Mouse (Mus musculus) heart, embryonic 14.5 days (tissue): Measurements from ENCODE around the gene Tspan5. TPM values are rescaled to one million over a fixed set of nuclear protein-coding genes. Genes with fewer than 3 reads are reported as not detected.

Experiments used
- ATAC-seq: fragments of 200-750 bp; cut with Nextera tagmentation; 2 replicates; pipeline ENCODE4 v1.8.0; 2017; ENCODE audit warnings: low read depth, moderate TSS enrichment; ENCODE audit not compliant: insufficient number of reproducible peaks, insufficient read depth, low FRiP score
- H3K27ac ChIP-seq, 2 experiments: fragments of 200-500 bp in 1 of 2; fragments of 300-500 bp in 1 of 2; sonication (generic) in 1 of 2; replicated peaks in 1 of 2; 2 replicates each; pipeline ENCODE4 v1.5.1; 2012 to 2014; ENCODE audit warnings: low read depth in 2 of 2, low read length in 2 of 2, control low read depth in 1 of 2, mild to moderate bottlenecking in 1 of 2, mixed read lengths in 1 of 2; ENCODE audit not compliant: control insufficient read depth in 1 of 2, insufficient read depth in 1 of 2
- H3K27me3 ChIP-seq: fragments of 300-500 bp; sonication (generic); 2 replicates; pipeline ENCODE4 v1.6.1; 2014; ENCODE audit warnings: mild to moderate bottlenecking, low read length, control low read depth; ENCODE audit not compliant: control insufficient read depth, insufficient read depth
- H3K36me3 ChIP-seq: fragments of 300-500 bp; sonication (generic); 2 replicates; pipeline ENCODE4 v1.6.1; 2014; ENCODE audit warnings: mild to moderate bottlenecking, control low read depth, low read length, mixed read lengths; ENCODE audit not compliant: control insufficient read depth, insufficient read depth
- H3K4me1 ChIP-seq, 2 experiments: fragments of 200-500 bp in 1 of 2; fragments of 300-500 bp in 1 of 2; sonication (generic) in 1 of 2; 2 replicates each; pipeline ENCODE4 v1.6.1; 2012 to 2014; ENCODE audit warnings: low read length in 2 of 2, control low read depth in 1 of 2, mixed read lengths in 1 of 2; ENCODE audit not compliant: control insufficient read depth in 2 of 2, insufficient read depth in 2 of 2
- H3K4me2 ChIP-seq: fragments of 300-500 bp; sonication (generic); 2 replicates; pipeline ENCODE4 v1.6.1; 2014; ENCODE audit warnings: mild to moderate bottlenecking, low read length
- H3K4me3 ChIP-seq, 2 experiments: fragments of 200-500 bp in 1 of 2; fragments of 300-500 bp in 1 of 2; sonication (generic) in 1 of 2; 2 replicates each; pipeline ENCODE4 v1.5.1; 2012 to 2014; ENCODE audit warnings: low read length in 2 of 2, mild to moderate bottlenecking in 2 of 2, control low read depth in 1 of 2, low read depth in 1 of 2, moderate library complexity in 1 of 2; ENCODE audit not compliant: control insufficient read depth in 1 of 2, insufficient read depth in 1 of 2
- H3K9ac ChIP-seq: fragments of 300-500 bp; sonication (generic); 2 replicates; pipeline ENCODE4 v1.6.1; 2014; ENCODE audit warnings: mild to moderate bottlenecking, low read length
- H3K9me3 ChIP-seq: fragments of 300-500 bp; sonication (generic); 2 replicates; pipeline ENCODE4 v1.6.1; 2016; ENCODE audit warnings: low read length, control low read depth; ENCODE audit not compliant: control insufficient read depth
- WGBS: fragments of 180-500 bp; shearing (Covaris S2); extraction: QIAGEN DNeasy Blood & Tissue Kit; methylation state at CpG from one replicate; pipeline ENCODE4 v1.1.7; 2014; 5-methylcytosine and 5-hydroxymethylcytosine counted together
- polyA plus RNA-seq: library from polyadenylated mRNA; unstranded; fragments of >200 nt; fragmentation: Nextera tagmentation; extraction: Ambion mirVana; gene quantifications from 2 replicates; pipeline ENCODE4 v1.2.1, GENCODE M21; 2014

Gene Tspan5
- polyA plus RNA-seq, 1 experiment from 2014 or later, result 17.4 TPM

DNA sequence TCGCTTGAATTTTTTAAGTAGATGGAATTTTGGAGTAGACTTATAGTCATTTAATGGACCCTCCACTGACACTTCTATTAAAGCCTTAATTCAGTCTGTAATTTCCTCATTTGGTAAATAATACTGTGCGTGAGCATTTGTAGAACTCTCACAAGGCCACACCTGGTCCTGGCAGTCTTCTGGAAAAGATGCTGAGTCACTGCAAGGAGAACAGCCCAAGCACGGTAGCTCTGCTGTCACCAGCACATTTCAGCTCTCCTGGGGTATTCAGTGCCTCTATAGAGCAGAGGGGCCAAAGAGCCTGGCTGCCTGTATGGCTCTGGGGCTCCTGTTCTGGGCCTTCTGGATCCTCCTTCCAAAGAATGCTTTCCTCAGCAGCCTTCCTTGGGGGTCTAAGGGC lies 11.2 kb upstream of the Tspan5 start:
- H3K9ac ChIP-seq, result no peak overlapping the region
- no peaks in the 10 kb centered on the region for H3K27me3 ChIP-seq
- H3K4me3 ChIP-seq, result no peak overlapping the region
- WGBS, result 75% methylated on average over 3 of the region's 3 CpGs
- H3K27ac ChIP-seq, result no peak overlapping the region
- ATAC-seq, result no peak
- H3K4me1 ChIP-seq, result peaks cover 0 to 3% of the 10 kb centered on the region in 2 experiments; a peak in 1 of 4 replicates
- H3K36me3 ChIP-seq, result no peaks in the 10 kb centered on the region
- no peak overlapping the region for H3K4me2 ChIP-seq
- H3K9me3 ChIP-seq, result no peaks in the 10 kb centered on the region

DNA sequence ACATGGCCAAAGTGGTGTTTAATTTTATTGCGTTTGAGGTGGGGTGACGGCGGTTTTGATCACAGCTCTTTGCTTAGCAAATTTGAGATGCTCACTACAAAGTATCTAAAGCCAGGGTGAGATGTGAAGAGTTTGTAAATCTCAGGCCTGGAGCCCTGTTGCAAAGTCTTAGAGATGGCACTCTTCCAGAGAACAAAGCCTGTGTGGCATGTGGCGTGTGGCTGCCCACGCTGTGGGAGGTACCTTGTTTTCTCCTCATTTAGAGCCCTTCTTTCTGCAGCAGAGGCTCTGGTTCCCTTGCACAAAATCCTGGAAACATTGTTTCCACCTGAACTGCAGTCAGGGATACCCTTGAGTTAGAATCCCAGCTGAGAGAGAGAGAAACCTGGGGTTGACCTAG lies 6.2 kb upstream of the Tspan5 start:
- ATAC-seq, result no peak
- H3K4me3 ChIP-seq, result no peak overlapping the region
- WGBS, result 82% methylated on average over 5 of the region's 5 CpGs

DNA sequence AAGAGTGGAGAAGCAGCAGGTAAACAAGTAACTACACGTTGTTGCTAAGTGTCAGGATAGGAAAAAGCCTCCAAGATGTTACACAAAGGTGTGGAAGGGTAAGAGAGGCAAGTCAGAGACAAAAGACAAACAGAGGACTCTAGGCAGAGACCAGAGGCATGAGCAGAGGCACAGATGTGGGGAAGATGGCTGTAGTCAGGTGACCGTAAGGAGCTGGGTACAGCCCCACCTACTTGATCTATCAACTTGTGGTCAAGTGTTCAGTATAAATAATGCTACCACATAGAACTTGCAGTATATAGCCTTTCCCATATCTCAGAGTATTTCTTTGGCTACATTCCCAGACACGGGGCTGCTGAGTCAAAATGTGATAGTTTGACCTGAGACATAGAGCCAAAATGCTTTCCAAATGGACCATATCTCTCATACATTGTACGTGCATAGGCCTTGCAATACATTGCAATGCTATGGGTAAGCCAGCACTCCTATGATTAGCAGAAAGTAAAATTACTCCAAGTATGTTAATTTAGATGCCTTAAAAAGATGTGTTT lies 2.8 kb upstream of the Tspan5 start:
- ATAC-seq, result no peak
- H3K4me1 ChIP-seq, result peaks cover 8 to 12% of the 10 kb centered on the region in 2 experiments; a peak in 3 of 4 replicates
- H3K27me3 ChIP-seq, result peaks cover 9% of the 10 kb centered on the region; the same call in 1 of the 2 replicates
- WGBS, result 46% methylated on average over 4 of the region's 4 CpGs
- H3K36me3 ChIP-seq, result no peaks in the 10 kb centered on the region
- no peak overlapping the region for H3K9ac ChIP-seq
- no peak overlapping the region for H3K27ac ChIP-seq
- no peak overlapping the region for H3K4me2 ChIP-seq
- H3K9me3 ChIP-seq, result no peaks in the 10 kb centered on the region
- H3K4me3 ChIP-seq, result no peak overlapping the region

More for the DNA sequence above, 6.2 kb upstream of the Tspan5 start:
- Histone ChIP-seq H3K4me2 (no peak overlapping the region), H3K27me3 (peaks cover 3% of the 10 kb centered on the region; the same call in 1 of the 2 replicates), H3K27ac (no peak overlapping the region), H3K36me3 (no peaks in the 10 kb centered on the region), H3K9ac (no peak overlapping the region), H3K4me1 (0 out of 4 replicates have a peak, but pooled peaks cover 0 to 4% of the 10 kb centered on the region in 2 experiments), H3K9me3 (no peaks in the 10 kb centered on the region)

DNA sequence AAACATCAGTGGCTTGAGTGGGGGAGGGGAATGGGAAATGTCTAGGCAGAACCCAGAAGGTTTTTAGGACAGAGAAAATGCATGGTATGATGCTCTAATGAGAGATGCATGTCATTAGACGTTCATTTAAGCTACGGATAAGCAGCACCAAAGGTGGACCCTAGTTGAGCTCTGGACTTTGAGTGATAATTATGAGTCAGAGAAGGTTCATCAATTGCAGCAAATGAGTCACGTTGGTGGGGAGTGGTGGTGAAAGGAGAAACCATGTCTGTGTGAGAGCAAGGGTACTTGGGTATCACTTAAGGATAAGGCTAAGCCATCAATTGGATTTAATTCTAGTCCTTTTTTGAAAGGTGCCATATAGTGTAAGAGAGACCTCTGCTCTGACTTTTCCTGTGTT lies 1.7 kb upstream of the Tspan5 start:
- Histone ChIP-seq H3K4me3 (no peak overlapping the region), H3K36me3 (no peaks in the 10 kb centered on the region), H3K4me2 (no peak overlapping the region), H3K27me3 (peaks cover 9% of the 10 kb centered on the region; the same call in 1 of the 2 replicates), H3K4me1 (peaks cover 12 to 16% of the 10 kb centered on the region in 2 experiments; a peak in 3 of 4 replicates), H3K9ac (no peak overlapping the region), H3K27ac (no peak overlapping the region), H3K9me3 (no peaks in the 10 kb centered on the region)
- WGBS, result 83% methylated on average over 3 of the region's 3 CpGs
- ATAC-seq, result no peak

DNA sequence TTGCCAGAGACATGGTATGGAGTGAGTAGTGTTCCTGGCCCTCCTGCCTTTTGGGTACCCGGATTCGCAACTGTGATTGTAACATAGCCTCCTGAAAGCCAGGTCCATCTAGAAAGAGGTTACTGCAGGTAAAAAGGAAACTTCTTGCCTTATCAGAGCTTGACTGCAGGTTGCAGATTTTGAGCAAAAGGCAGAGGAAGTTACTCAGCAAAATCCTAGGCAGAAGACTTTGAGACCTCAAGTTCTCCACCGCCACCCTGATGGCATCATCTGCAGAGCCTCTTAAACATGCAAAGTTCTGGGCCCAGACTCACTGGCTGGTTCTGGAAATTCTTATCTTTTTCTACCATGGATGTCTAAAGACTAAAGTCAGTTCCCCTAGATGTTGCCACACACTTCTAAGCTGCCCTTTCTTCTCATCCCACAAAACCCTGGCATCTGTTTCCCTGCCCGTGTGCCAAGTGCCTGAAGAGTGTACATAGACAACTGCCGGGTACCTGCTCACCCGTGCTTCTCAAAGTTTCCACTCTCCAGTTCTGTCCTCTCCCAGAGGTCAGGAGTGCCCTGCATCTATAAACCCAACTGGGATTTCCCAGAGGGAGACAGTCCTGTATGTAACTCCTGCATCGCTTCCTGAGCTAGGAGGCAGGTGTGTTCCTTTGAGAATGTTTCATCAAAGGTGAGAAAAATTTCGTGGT lies 1.0 kb upstream of the Tspan5 start:
- Histone ChIP-seq H3K4me3 (no peak overlapping the region; a peak in 1 of 4 replicates), H3K36me3 (no peaks in the 10 kb centered on the region), H3K4me1 (peaks cover 12 to 16% of the 10 kb centered on the region in 2 experiments; a peak in 3 of 4 replicates), H3K27me3 (peaks cover 9% of the 10 kb centered on the region; the same call in 1 of the 2 replicates), H3K4me2 (peak overlapping the region; percentile 97), H3K9ac (no peak overlapping the region), H3K9me3 (no peaks in the 10 kb centered on the region), H3K27ac (no peak overlapping the region)
- WGBS, result 59% methylated on average over 8 of the region's 8 CpGs
- no peak for ATAC-seq

DNA sequence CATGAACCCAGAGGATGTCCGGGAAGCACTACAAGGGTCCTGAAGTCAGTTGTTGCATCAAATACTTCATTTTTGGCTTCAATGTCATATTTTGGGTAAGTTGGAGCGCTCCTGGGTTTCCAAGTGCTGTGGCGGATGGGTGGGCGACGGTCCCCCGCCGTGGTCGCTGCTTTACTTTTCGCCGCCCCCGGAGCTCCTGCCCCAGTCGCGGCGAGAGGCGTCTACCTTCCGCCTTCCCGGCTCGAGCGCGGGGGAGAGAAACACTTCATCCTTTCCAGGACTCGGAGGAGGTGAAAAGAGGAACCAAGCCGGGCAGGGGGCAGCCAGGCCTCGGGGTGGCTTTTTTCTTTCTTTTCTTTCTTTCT lies 553 bp downstream of the Tspan5 start:
- Histone ChIP-seq H3K9me3 (no peaks in the 10 kb centered on the region), H3K9ac (peak overlapping the region; percentile 79), H3K4me3 (peak overlapping the region; percentile 82 to 86), H3K4me2 (peak overlapping the region; percentile 97), H3K27ac (peak overlapping the region; percentile 24 to 62; a peak in 3 of 4 replicates), H3K4me1 (peaks cover 12 to 16% of the 10 kb centered on the region in 2 experiments; a peak in 3 of 4 replicates), H3K27me3 (peaks cover 9% of the 10 kb centered on the region; the same call in 1 of the 2 replicates), H3K36me3 (no peaks in the 10 kb centered on the region)
- ATAC-seq, result no peak
- under 1% methylated on average over 23 of the region's 23 CpGs for WGBS

DNA sequence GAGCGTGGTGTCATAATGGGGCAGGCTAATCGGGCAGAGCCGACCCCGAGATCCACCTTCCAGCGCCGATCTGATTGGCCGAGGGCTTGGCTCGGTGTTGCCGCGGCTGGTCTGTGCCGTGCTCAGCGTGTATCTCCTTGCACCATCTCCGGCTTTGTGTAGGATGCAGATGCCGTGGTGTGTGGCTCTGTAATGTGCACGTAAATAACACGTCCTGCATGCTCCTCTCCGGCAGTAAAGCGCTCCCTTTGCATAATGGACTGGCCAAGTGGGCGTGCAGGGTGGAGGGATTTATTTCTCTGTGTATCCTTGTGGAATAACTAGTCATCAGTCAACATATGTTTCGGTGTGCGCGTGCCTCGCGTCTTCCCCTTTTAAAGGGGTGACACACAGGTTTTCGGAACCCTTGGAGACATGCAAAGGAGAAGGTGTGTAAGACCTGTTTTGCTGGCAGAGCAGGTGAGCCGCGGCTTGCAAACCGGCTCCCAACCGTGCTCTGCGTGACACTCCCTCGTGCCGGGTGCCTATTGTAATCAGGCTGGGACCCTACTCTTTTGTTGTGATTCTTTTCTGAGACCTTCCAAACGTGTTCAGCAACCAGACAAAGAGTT lies 1.2 kb downstream of the Tspan5 start:
- Histone ChIP-seq H3K9me3 (no peaks in the 10 kb centered on the region), H3K4me1 (peaks cover 12 to 16% of the 10 kb centered on the region in 2 experiments; a peak in 3 of 4 replicates), H3K27me3 (peaks cover 9% of the 10 kb centered on the region; the same call in 1 of the 2 replicates), H3K27ac (no peak overlapping the region), H3K4me2 (peak overlapping the region; percentile 97), H3K9ac (peak overlapping the region; percentile 79), H3K36me3 (no peaks in the 10 kb centered on the region), H3K4me3 (peak overlapping the region; percentile 82 to 86)
- under 1% methylated on average over 33 of the region's 33 CpGs for WGBS
- ATAC-seq, result 0 out of 2 replicates have a peak, but pooled peaks have one; percentile 41
